Mouse (Mus musculus) Muller cell, postnatal 12 days (primary cell): Measurements from ENCODE around the gene Bmp4.

Experiments
- DNase-seq: peaks from one replicate; pipeline ENCODE4 v3.0.0-alpha.2; 2015; ENCODE audit errors: inconsistent ontology term

Gene Bmp4

GRCm38 (mm10) chr14:46390249-46390775, at the start of gene Bmp4:
Gene Bmp4, minus strand, starts transcription at chr14:46390669.
- DNase-seq, result peak; percentile 16

- no peak for DNase-seq
Measured at GRCm38 (mm10) chr14:46439461-46440048, 49.1 kb upstream of the Bmp4 start.

- DNase-seq, result peak; percentile 57
Measured at GRCm38 (mm10) chr14:46436471-46437090, 46.1 kb upstream of the Bmp4 start.

- DNase-seq, result no peak
Measured at GRCm38 (mm10) chr14:46430231-46430630, 39.8 kb upstream of the Bmp4 start.

- DNase-seq, result no peak
Measured at GRCm38 (mm10) chr14:46427251-46427650, 36.8 kb upstream of the Bmp4 start.

- no peak for DNase-seq
Measured at GRCm38 (mm10) chr14:46421823-46422222, 31.4 kb upstream of the Bmp4 start.

GRCm38 (mm10) chr14:46419269-46419668, 28.8 kb upstream of the Bmp4 start:
- no peak for DNase-seq

- no peak for DNase-seq
Measured at GRCm38 (mm10) chr14:46418371-46419097, 28.1 kb upstream of the Bmp4 start.

- no peak for DNase-seq
Measured at GRCm38 (mm10) chr14:46412497-46413000, 22.1 kb upstream of the Bmp4 start.

GRCm38 (mm10) chr14:46410557-46411120, 20.2 kb upstream of the Bmp4 start:
- DNase-seq, result no peak

GRCm38 (mm10) chr14:46409016-46409415, 18.5 kb upstream of the Bmp4 start:
- DNase-seq, result no peak

GRCm38 (mm10) chr14:46408319-46408718, 17.9 kb upstream of the Bmp4 start:
- no peak for DNase-seq

- no peak for DNase-seq
Measured at GRCm38 (mm10) chr14:46399925-46400324, 9.5 kb upstream of the Bmp4 start.

- no peak for DNase-seq
Measured at GRCm38 (mm10) chr14:46398091-46398695, 7.7 kb upstream of the Bmp4 start.

- no peak for DNase-seq
Measured at GRCm38 (mm10) chr14:46391621-46392170, 1.2 kb upstream of the Bmp4 start.

- DNase-seq, result no peak
Measured at GRCm38 (mm10) chr14:46389438-46390248, 826 bp downstream of the Bmp4 start.

GRCm38 (mm10) chr14:46388636-46389035, 1.8 kb downstream of the Bmp4 start:
- peak; percentile 62 for DNase-seq

- peak; percentile 85 for DNase-seq
Measured at GRCm38 (mm10) chr14:46387821-46388481, 2.5 kb downstream of the Bmp4 start.

- DNase-seq, result peak; percentile 92
Measured at GRCm38 (mm10) chr14:46387357-46387671, 3.2 kb downstream of the Bmp4 start.
